Mouse (Mus musculus) duodenum, adult 2 months (tissue): ENCODE results near the gene Cmtm1. TPM values are rescaled to one million over a fixed set of nuclear protein-coding genes. Genes with fewer than 3 reads are reported as not detected.

Experiments
- polyA plus RNA-seq: library from polyadenylated mRNA; depleted of rRNA; stranded (reverse); fragments of >200 nt; gene quantifications from 2 replicates; pipeline ENCODE4 v1.2.3, GENCODE M21; 2012; ENCODE audit warnings: low replicate concordance; rRNA removed

The Cmtm1 gene
- polyA plus RNA-seq = 0.05 TPM in 1 of 2 replicates, not detected in the other

GRCm38 (mm10) chr8:104309441-104310155 lies at the start of gene Cmtm1, which contains the start of gene Gm45711:
Gene Cmtm1, minus strand, starts transcription at chr8:104310145.
Gene Gm45711, minus strand, starts transcription at chr8:104310081.

GRCm38 (mm10) chr8:104339229-104339982 lies 29.5 kb upstream of the Cmtm1 start, which contains the start of gene Cmtm3:
Gene Cmtm3, plus strand, starts transcription at chr8:104339410.

DNA sequence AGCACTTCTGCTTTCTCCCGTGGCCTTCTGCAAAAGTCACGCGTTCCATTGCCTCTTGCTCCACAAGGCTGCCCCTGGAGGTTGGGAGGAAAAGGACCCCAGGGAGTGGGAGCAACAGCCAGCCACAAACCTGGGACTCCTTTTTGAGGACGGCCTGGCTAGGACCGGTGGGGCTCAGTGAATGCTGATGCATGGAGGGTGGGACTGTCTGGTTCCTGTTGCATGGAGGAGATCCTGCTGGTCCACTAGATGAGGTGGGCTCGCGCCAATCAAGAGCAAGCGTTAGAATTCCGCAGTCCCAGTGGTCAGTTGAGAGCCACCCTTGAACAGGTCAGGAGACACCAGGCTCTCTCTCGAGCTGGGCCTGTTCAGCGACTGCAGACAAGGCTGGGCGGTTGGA lies 12.0 kb upstream of the Cmtm1 start, which contains the start of gene Cmtm2b:
Gene Cmtm2b (plus strand): TSS at position 301 of the 400 bp plus-strand sequence.

GRCm38 (mm10) chr8:104321267-104321666 lies 11.3 kb upstream of the Cmtm1 start, which contains the start of gene Gm11020:
Gene Gm11020, plus strand, starts transcription at chr8:104321567.

GRCm38 (mm10) chr8:104293081-104293480 lies 16.9 kb downstream of the Cmtm1 start, which contains the start of gene Cmtm2a:
Gene Cmtm2a, minus strand, starts transcription at chr8:104293181.

GRCm38 (mm10) chr8:104250439-104251367 lies 59.2 kb downstream of the Cmtm1 start, which contains the start of gene Cklf:
Gene Cklf, plus strand, starts transcription at chr8:104250861.

DNA sequence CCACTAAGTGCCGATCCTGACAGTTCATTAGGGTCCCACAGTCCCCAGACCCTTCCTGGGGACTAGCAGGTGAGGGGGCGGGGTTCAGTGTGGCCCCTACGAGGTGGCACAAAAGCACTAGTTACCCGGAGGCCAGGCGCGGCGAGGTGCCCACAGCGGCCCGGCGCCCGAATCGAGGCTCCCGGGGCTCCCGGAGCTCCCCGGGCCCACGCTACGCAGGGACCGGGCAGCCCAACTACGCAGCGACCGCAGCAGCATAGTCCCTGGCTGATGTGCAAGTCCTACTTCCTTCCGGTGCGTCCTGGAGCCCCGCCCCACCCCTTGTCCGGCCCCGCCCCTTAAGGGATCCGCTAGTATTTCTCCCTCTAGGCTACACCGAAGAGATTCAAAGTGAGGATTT lies 61.7 kb downstream of the Cmtm1 start, which contains the start of gene Tk2:
Gene Tk2 (minus strand): TSS at position 283 of the 400 bp plus-strand sequence.

Other genes starting within 250 kb of the Cmtm1 start
- 8.7 and 9.2 TPM in 2 replicates for gene Cdh5, start 208.5 kb downstream of the Cmtm1 start, polyA plus RNA-seq
- gene Bean1, start 139.7 kb downstream of the Cmtm1 start, polyA plus RNA-seq = 4.8 and 7.8 TPM in 2 replicates
- 6.6 and 7.7 TPM in 2 replicates for gene Tk2, start 61.6 kb downstream of the Cmtm1 start, polyA plus RNA-seq
- gene Cklf, start 59.3 kb downstream of the Cmtm1 start, polyA plus RNA-seq = 0.24 and 0.93 TPM in 2 replicates
- gene Cmtm2a, start 17.0 kb downstream of the Cmtm1 start, polyA plus RNA-seq = not detected in 2 replicates
- gene Gm45711, start 64 bp downstream of the Cmtm1 start, polyA plus RNA-seq = not detected in 2 replicates
- gene Gm11020, start 11.4 kb upstream of the Cmtm1 start, polyA plus RNA-seq = not detected in 2 replicates
- not detected in 2 replicates for gene Cmtm2b, start 12.1 kb upstream of the Cmtm1 start, polyA plus RNA-seq
- gene Cmtm3, start 29.3 kb upstream of the Cmtm1 start, polyA plus RNA-seq = 24.7 and 28.7 TPM in 2 replicates
- 17.6 and 17.7 TPM in 2 replicates for gene Cmtm4, start 85.7 kb upstream of the Cmtm1 start, polyA plus RNA-seq
- gene Dync1li2, start 132.9 kb upstream of the Cmtm1 start, polyA plus RNA-seq = 2.6 and 4.9 TPM in 2 replicates
- 0.05 and 0.09 TPM in 2 replicates for gene Terb1, start 199.8 kb upstream of the Cmtm1 start, polyA plus RNA-seq
- 1.1 and 1.9 TPM in 2 replicates for gene Nae1, start 224.5 kb upstream of the Cmtm1 start, polyA plus RNA-seq
- gene Car7, start 224.5 kb upstream of the Cmtm1 start, polyA plus RNA-seq = 2.2 and 3.5 TPM in 2 replicates